Mouse (Mus musculus): ENCODE results near the gene Defb45.

DNA sequence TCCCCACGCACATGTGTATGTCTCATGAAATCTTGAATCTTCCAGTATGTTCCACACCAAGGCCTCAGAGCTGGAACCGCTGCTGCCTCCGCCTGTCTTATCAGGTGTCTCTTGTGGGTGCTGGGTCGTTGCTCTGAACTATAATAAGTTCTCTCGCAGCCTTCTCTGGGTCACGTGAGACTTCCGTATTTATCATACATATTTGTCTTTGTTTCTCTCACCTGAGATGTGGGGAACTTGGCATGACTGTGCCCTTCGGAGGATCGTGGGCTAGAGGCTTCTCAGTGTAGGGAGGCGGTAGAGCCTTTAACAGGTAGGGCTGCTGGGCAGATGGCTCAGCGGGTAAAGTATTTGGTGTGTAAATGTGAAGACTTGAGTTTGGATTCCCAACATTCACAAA is 18.6 kb downstream of the Defb45 start:
- TF ChIP-seq CTCF (IDR thresholded peaks at IDR 0.05; ENCODE audit: control insufficient read depth, insufficient read depth, low read length) (no peak), POLR2A (IDR thresholded peaks at IDR 0.05; ENCODE audit: borderline replicate concordance, control insufficient read depth, low read depth, low read length) (no peak)

All from bone marrow, adult 2 months (tissue).